Mouse (Mus musculus): ENCODE results near the gene 2010111I01Rik.

DNA sequence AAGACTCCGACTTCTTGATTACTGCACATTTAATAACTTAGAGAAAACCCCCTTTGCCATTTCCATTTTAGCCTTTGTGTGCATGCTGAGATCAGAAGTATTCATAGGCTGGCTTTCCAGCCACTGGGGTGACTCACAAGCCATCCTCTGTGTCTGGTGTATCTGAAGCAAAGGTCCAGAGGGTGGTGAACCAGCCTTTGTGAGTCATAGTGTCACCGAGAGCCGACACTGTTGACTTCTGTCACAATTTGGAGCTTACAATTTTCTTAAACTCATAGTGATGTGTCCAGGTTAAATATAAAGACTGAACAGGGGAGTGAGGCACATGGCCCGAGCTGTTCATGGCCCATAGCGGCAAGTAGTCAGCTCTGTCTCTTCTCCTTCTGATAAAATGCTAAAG lies 278.9 kb downstream of the 2010111I01Rik start:
- no peak for TF ChIP-seq ZC3H11A (IDR thresholded peaks at IDR 0.05; ENCODE audit: borderline replicate concordance, low read depth, low read length)
- no peak for TF ChIP-seq MAFK (IDR thresholded peaks at IDR 0.05; ENCODE audit: insufficient read depth, low read depth, low read length)
- no peak for TF ChIP-seq HCFC1 (IDR thresholded peaks at IDR 0.05; ENCODE audit: borderline replicate concordance, insufficient read depth, low read length)
- TF ChIP-seq ZNF384 (IDR thresholded peaks at IDR 0.05; ENCODE audit: low read depth, low read length) = no peak
